Mouse (Mus musculus) C2C12 (cell line): ENCODE data around the gene Vdr. TPM values are rescaled to one million over a fixed set of nuclear protein-coding genes. Genes with fewer than 3 reads are reported as not detected.

Experiments
- H3K27me3 ChIP-seq: one replicate; pipeline ENCODE4 v1.6.1; 2011; ENCODE audit not compliant: control insufficient read depth, insufficient read depth, insufficient read length
- H3K36me3 ChIP-seq: one replicate; pipeline ENCODE4 v1.6.1; 2011; ENCODE audit not compliant: control insufficient read depth, insufficient read depth
- H3K4me3 ChIP-seq: one replicate; pipeline ENCODE4 v1.5.1; 2011; ENCODE audit warnings: mild to moderate bottlenecking, control low read depth; ENCODE audit not compliant: poor library complexity, insufficient read depth, severe bottlenecking
- H3K79me2 ChIP-seq: one replicate; pipeline ENCODE4 v1.6.1; 2011; ENCODE audit not compliant: control insufficient read depth, insufficient read depth
- H3K79me3 ChIP-seq: one replicate; pipeline ENCODE4 v1.6.1; 2011; ENCODE audit warnings: low read depth, control low read depth
- H3ac ChIP-seq: one replicate; pipeline ENCODE3; 2011; ENCODE audit warnings: low read depth; ENCODE audit not compliant: control insufficient read depth, insufficient read length
- CEBPB ChIP-seq: IDR thresholded peaks from one replicate; pipeline ENCODE4 v1.6.1; 2011; ENCODE audit warnings: low read depth, mild to moderate bottlenecking, control low read depth, moderate library complexity
- CTCF ChIP-seq: IDR thresholded peaks from one replicate; pipeline ENCODE4 v1.5.1; 2011; ENCODE audit not compliant: control insufficient read depth, insufficient read depth, insufficient read length
- FOSL1 ChIP-seq: IDR thresholded peaks from one replicate; pipeline ENCODE4 v1.8.0; 2011; ENCODE audit warnings: mild to moderate bottlenecking, low read length; ENCODE audit not compliant: poor library complexity, insufficient read depth, severe bottlenecking
- MAX ChIP-seq: IDR thresholded peaks from one replicate; pipeline ENCODE4 v1.6.1; 2011; ENCODE audit warnings: mild to moderate bottlenecking, control low read depth
- MYOD1 ChIP-seq: IDR thresholded peaks from one replicate; pipeline ENCODE4 v1.6.1; 2011; ENCODE audit warnings: low read depth; ENCODE audit not compliant: control insufficient read depth, insufficient read length
- MYOG ChIP-seq: IDR thresholded peaks from one replicate; pipeline ENCODE4 v1.6.1; 2011; ENCODE audit not compliant: control insufficient read depth, insufficient read length; ENCODE audit errors: extremely low read depth
- USF1 ChIP-seq: IDR thresholded peaks from one replicate; pipeline ENCODE4 v1.6.1; 2011; ENCODE audit warnings: low read depth, mild to moderate bottlenecking, control low read depth, moderate library complexity
- polyA plus RNA-seq: library from polyadenylated mRNA; unstranded; fragments of >200 nt; fragmentation: generic; extraction: Trizol; gene quantifications from one replicate; pipeline ENCODE4 v1.2.1, GENCODE M21; 2012; ENCODE audit warnings: missing spikeins

Gene Vdr
- polyA plus RNA-seq, 1 experiment: 3.0 TPM

- TF ChIP-seq MYOG (no peak), FOSL1 (no peak), CEBPB (no peak), MYOD1 (no peak), MAX (no peak), USF1 (no peak), CTCF (no peak)
- Histone ChIP-seq H3K79me2 (peaks cover 99% of the 10 kb centered on the region), H3K27me3 (no peaks in the 10 kb centered on the region), H3K79me3 (peaks cover 77% of the 10 kb centered on the region), H3K36me3 (peaks cover 49% of the 10 kb centered on the region), H3ac (no peak overlapping the region), H3K4me3 (no peak overlapping the region)
Measured at GRCm38 (mm10) chr15:97815254-97815653, 95.2 kb downstream of the Vdr start.

GRCm38 (mm10) chr15:97814703-97815102 is 95.7 kb downstream of the Vdr start:
- TF ChIP-seq MYOD1 (no peak), CEBPB (no peak), CTCF (no peak), MAX (no peak), FOSL1 (no peak), MYOG (no peak), USF1 (no peak)

GRCm38 (mm10) chr15:97813452-97814204 is 96.8 kb downstream of the Vdr start:
- no peak for TF ChIP-seq CEBPB
- TF ChIP-seq USF1: peak; percentile 9
- no peak for TF ChIP-seq CTCF
- TF ChIP-seq MYOD1: no peak
- no peak overlapping the region for H3K4me3 ChIP-seq
- H3K79me3 ChIP-seq: peaks cover 61% of the 10 kb centered on the region
- H3K27me3 ChIP-seq: no peaks in the 10 kb centered on the region
- H3K36me3 ChIP-seq: peaks cover 57% of the 10 kb centered on the region
- no peak overlapping the region for H3ac ChIP-seq
- peaks cover 82% of the 10 kb centered on the region for H3K79me2 ChIP-seq

More at GRCm38 (mm10) chr15:97814703-97815102, 95.7 kb downstream of the Vdr start:
- no peak overlapping the region for H3K4me3 ChIP-seq
- peaks cover 93% of the 10 kb centered on the region for H3K79me2 ChIP-seq
- H3K36me3 ChIP-seq: peaks cover 51% of the 10 kb centered on the region
- H3K79me3 ChIP-seq: peaks cover 72% of the 10 kb centered on the region
- no peaks in the 10 kb centered on the region for H3K27me3 ChIP-seq
- H3ac ChIP-seq: no peak overlapping the region

- Histone ChIP-seq H3K79me2 (peaks cover 75% of the 10 kb centered on the region), H3K4me3 (no peak overlapping the region), H3K36me3 (peaks cover 57% of the 10 kb centered on the region), H3ac (no peak overlapping the region), H3K79me3 (peaks cover 53% of the 10 kb centered on the region), H3K27me3 (no peaks in the 10 kb centered on the region)
- TF ChIP-seq CTCF (no peak), MAX (no peak), MYOD1 (no peak), FOSL1 (no peak), MYOG (no peak), USF1 (no peak), CEBPB (no peak)
Measured at GRCm38 (mm10) chr15:97812875-97813274, 97.6 kb downstream of the Vdr start.

GRCm38 (mm10) chr15:97812126-97812525 is 98.3 kb downstream of the Vdr start:
- TF ChIP-seq CTCF (no peak), MYOD1 (peak; percentile 55), FOSL1 (no peak), USF1 (no peak)
- Histone ChIP-seq H3ac (no peak overlapping the region), H3K36me3 (peaks cover 61% of the 10 kb centered on the region), H3K4me3 (no peak overlapping the region), H3K27me3 (no peaks in the 10 kb centered on the region), H3K79me3 (peaks cover 47% of the 10 kb centered on the region), H3K79me2 (peaks cover 67% of the 10 kb centered on the region)

GRCm38 (mm10) chr15:97811307-97811706 is 99.1 kb downstream of the Vdr start:
- TF ChIP-seq FOSL1 (no peak), USF1 (no peak), MYOG (no peak), MYOD1 (no peak), CEBPB (no peak), MAX (no peak)
- peaks cover 68% of the 10 kb centered on the region for H3K36me3 ChIP-seq

More at GRCm38 (mm10) chr15:97811307-97811706, 99.1 kb downstream of the Vdr start:
- Histone ChIP-seq H3K27me3 (no peaks in the 10 kb centered on the region), H3K79me3 (peaks cover 40% of the 10 kb centered on the region), H3K4me3 (no peak overlapping the region), H3ac (no peak overlapping the region), H3K79me2 (peaks cover 59% of the 10 kb centered on the region)
